Mouse (Mus musculus): ENCODE results near the gene Aloxe3. TPM values are rescaled to one million over a fixed set of nuclear protein-coding genes. Genes with fewer than 3 reads are reported as not detected.
A peak's percentile ranks its signal among the peaks of the same experiment; 100 is the strongest.

Gene Aloxe3
- polyA plus RNA-seq, 1 experiment = 0.01 TPM

- peak overlapping the region; percentile 99 for H3K4me2 ChIP-seq (ENCODE audit: low read depth)
- no peaks in the 10 kb centered on the region for H3K27me3 ChIP-seq (ENCODE audit: control insufficient read depth, insufficient read depth, insufficient read length)
- peaks cover 30% of the 10 kb centered on the region for H3K36me3 ChIP-seq (ENCODE audit: control insufficient read depth, insufficient read depth)
- H3ac ChIP-seq (ENCODE audit: control insufficient read depth, insufficient read length) = no peak overlapping the region
- H3K4me3 ChIP-seq = peak overlapping the region; percentile 40
- H3K79me2 ChIP-seq (ENCODE audit: control insufficient read depth, insufficient read depth) = peaks cover 10% of the 10 kb centered on the region
- TF ChIP-seq TCF12 (IDR thresholded peaks at IDR 0.05; ENCODE audit: insufficient read depth, poor library complexity, severe bottlenecking) (no peak), MAX (IDR thresholded peaks at IDR 0.05; ENCODE audit: low read depth) (no peak), E2F4 (IDR thresholded peaks at IDR 0.05; ENCODE audit: insufficient read depth) (no peak), POLR2A (IDR thresholded peaks at IDR 0.05; ENCODE audit: insufficient read length, low read depth) (peak; percentile 40), MYOG (IDR thresholded peaks at IDR 0.05; ENCODE audit: control insufficient read depth in 1 of 3, insufficient read depth in 1 of 3, insufficient read length in 2 of 3, low read depth in 2 of 3) (peak in 1 of 3 experiments; percentile 42), SRF (IDR thresholded peaks at IDR 0.05; ENCODE audit: control insufficient read depth, insufficient read length, low read depth) (peak; percentile 97), MYOD1 (IDR thresholded peaks at IDR 0.05; ENCODE audit: control insufficient read depth in 1 of 3, insufficient read length in 2 of 3, low read depth in 2 of 3) (peak in 2 of 3 experiments; percentile 4 to 36)
These were observed 25.8 kb upstream of the Aloxe3 start for GRCm38 (mm10) chr11:69099915-69100345.

- Histone ChIP-seq H3K36me3 (ENCODE audit: control insufficient read depth, insufficient read depth) (peaks cover 34% of the 10 kb centered on the region), H3K4me3 (peak overlapping the region; percentile 40), H3K27me3 (ENCODE audit: control insufficient read depth, insufficient read depth, insufficient read length) (no peaks in the 10 kb centered on the region), H3ac (ENCODE audit: control insufficient read depth, insufficient read length) (no peak overlapping the region), H3K79me2 (ENCODE audit: control insufficient read depth, insufficient read depth) (peaks cover 10% of the 10 kb centered on the region), H3K4me2 (ENCODE audit: low read depth) (peak overlapping the region; percentile 99)
- TF ChIP-seq POLR2AphosphoS2 (IDR thresholded peaks at IDR 0.05; ENCODE audit: insufficient read length, low read depth) (no peak), CEBPB (IDR thresholded peaks at IDR 0.05; ENCODE audit: insufficient read depth, poor library complexity, severe bottlenecking) (no peak), MYOG (IDR thresholded peaks at IDR 0.05; ENCODE audit: control insufficient read depth in 1 of 3, insufficient read depth in 1 of 3, insufficient read length in 2 of 3, low read depth in 2 of 3) (no peak), MAX (IDR thresholded peaks at IDR 0.05; ENCODE audit: low read depth) (no peak), SRF (IDR thresholded peaks at IDR 0.05; ENCODE audit: control insufficient read depth, insufficient read length, low read depth) (no peak), MYOD1 (IDR thresholded peaks at IDR 0.05; ENCODE audit: control insufficient read depth in 1 of 3, insufficient read length in 2 of 3, low read depth in 2 of 3) (no peak), USF1 (IDR thresholded peaks at IDR 0.05; ENCODE audit: low read depth) (no peak), POLR2A (IDR thresholded peaks at IDR 0.05; ENCODE audit: insufficient read length, low read depth) (no peak), TCF12 (IDR thresholded peaks at IDR 0.05; ENCODE audit: insufficient read depth, poor library complexity, severe bottlenecking) (no peak), E2F4 (IDR thresholded peaks at IDR 0.05; ENCODE audit: insufficient read depth) (no peak)
These were observed 24.9 kb upstream of the Aloxe3 start for GRCm38 (mm10) chr11:69100639-69101360.

GRCm38 (mm10) chr11:69101604-69102402, 23.9 kb upstream of the Aloxe3 start:
- Histone ChIP-seq H3K36me3 (ENCODE audit: control insufficient read depth, insufficient read depth) (peaks cover 34% of the 10 kb centered on the region), H3K79me2 (ENCODE audit: control insufficient read depth, insufficient read depth) (peaks cover 10% of the 10 kb centered on the region), H3ac (ENCODE audit: control insufficient read depth, insufficient read length) (no peak overlapping the region), H3K4me3 (no peak overlapping the region), H3K4me2 (ENCODE audit: low read depth) (peak overlapping the region; percentile 30), H3K27me3 (ENCODE audit: control insufficient read depth, insufficient read depth, insufficient read length) (no peaks in the 10 kb centered on the region)
- no peak for TF ChIP-seq MYOG (IDR thresholded peaks at IDR 0.05; ENCODE audit: control insufficient read depth in 1 of 3, insufficient read depth in 1 of 3, insufficient read length in 2 of 3, low read depth in 2 of 3)
- TF ChIP-seq REST (IDR thresholded peaks at IDR 0.05; ENCODE audit: insufficient read depth, insufficient read length) = no peak
- no peak for TF ChIP-seq USF1 (IDR thresholded peaks at IDR 0.05; ENCODE audit: low read depth)
- TF ChIP-seq MAX (IDR thresholded peaks at IDR 0.05; ENCODE audit: low read depth) = no peak
- TF ChIP-seq MYOD1 (IDR thresholded peaks at IDR 0.05; ENCODE audit: control insufficient read depth in 1 of 3, insufficient read length in 2 of 3, low read depth in 2 of 3) = no peak
- TF ChIP-seq E2F4 (IDR thresholded peaks at IDR 0.05; ENCODE audit: insufficient read depth) = no peak
- TF ChIP-seq CEBPB (IDR thresholded peaks at IDR 0.05; ENCODE audit: insufficient read depth, poor library complexity, severe bottlenecking) = no peak
- no peak for TF ChIP-seq POLR2A (IDR thresholded peaks at IDR 0.05; ENCODE audit: insufficient read length, low read depth)
- no peak for TF ChIP-seq POLR2AphosphoS2 (IDR thresholded peaks at IDR 0.05; ENCODE audit: insufficient read length, low read depth)
- TF ChIP-seq TCF12 (IDR thresholded peaks at IDR 0.05; ENCODE audit: insufficient read depth, poor library complexity, severe bottlenecking) = no peak
- no peak for TF ChIP-seq SRF (IDR thresholded peaks at IDR 0.05; ENCODE audit: control insufficient read depth, insufficient read length, low read depth)
- no peak for TF ChIP-seq TCF3 (IDR thresholded peaks at IDR 0.05; ENCODE audit: insufficient read length, low read depth)

- Histone ChIP-seq H3ac (ENCODE audit: control insufficient read depth, insufficient read length) (no peak overlapping the region), H3K36me3 (ENCODE audit: control insufficient read depth, insufficient read depth) (peaks cover 34% of the 10 kb centered on the region), H3K79me2 (ENCODE audit: control insufficient read depth, insufficient read depth) (peaks cover 10% of the 10 kb centered on the region), H3K4me2 (ENCODE audit: low read depth) (peak overlapping the region; percentile 30), H3K4me3 (no peak overlapping the region), H3K27me3 (ENCODE audit: control insufficient read depth, insufficient read depth, insufficient read length) (no peaks in the 10 kb centered on the region)
- TF ChIP-seq SRF (IDR thresholded peaks at IDR 0.05; ENCODE audit: control insufficient read depth, insufficient read length, low read depth) (no peak), MAX (IDR thresholded peaks at IDR 0.05; ENCODE audit: low read depth) (no peak), MYOG (IDR thresholded peaks at IDR 0.05; ENCODE audit: control insufficient read depth in 1 of 3, insufficient read depth in 1 of 3, insufficient read length in 2 of 3, low read depth in 2 of 3) (no peak), MYOD1 (IDR thresholded peaks at IDR 0.05; ENCODE audit: control insufficient read depth in 1 of 3, insufficient read length in 2 of 3, low read depth in 2 of 3) (no peak), POLR2AphosphoS2 (IDR thresholded peaks at IDR 0.05; ENCODE audit: insufficient read length, low read depth) (no peak), POLR2A (IDR thresholded peaks at IDR 0.05; ENCODE audit: insufficient read length, low read depth) (no peak), CEBPB (IDR thresholded peaks at IDR 0.05; ENCODE audit: insufficient read depth, poor library complexity, severe bottlenecking) (no peak), TCF12 (IDR thresholded peaks at IDR 0.05; ENCODE audit: insufficient read depth, poor library complexity, severe bottlenecking) (no peak)
These were observed 23.3 kb upstream of the Aloxe3 start for GRCm38 (mm10) chr11:69102403-69102725.

Data from myocyte (in vitro differentiated cells).